Mouse (Mus musculus) lung, postnatal 36 days (tissue): ENCODE data around the gene Afap1l2.

Experiments
- DNase-seq: peaks from one replicate; pipeline ENCODE4 v3.0.0; 2022; ENCODE audit warnings: mixed read lengths

Gene Afap1l2

DNA sequence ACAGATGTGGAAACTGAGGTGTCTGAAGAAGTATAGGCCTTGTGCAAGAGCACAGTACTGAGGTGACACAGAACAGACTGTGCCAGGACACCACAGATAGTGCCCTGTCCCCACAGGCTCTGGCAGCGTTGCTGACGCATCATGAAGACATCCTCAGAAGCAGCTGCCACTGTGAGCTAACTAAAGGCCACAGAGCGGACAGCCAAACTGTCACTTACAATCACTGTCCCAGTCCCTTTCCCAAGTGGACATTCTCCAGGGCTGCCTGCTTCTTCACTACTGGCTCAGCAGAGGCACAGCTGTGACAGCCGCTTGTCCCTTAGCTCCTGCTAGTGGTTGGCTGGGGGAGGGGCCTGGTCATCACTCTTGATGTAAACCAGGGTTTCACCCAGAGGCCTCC is 33.9 kb downstream of the Afap1l2 start:
- no peak for DNase-seq

- DNase-seq = no peak
These were observed 35.3 kb downstream of the Afap1l2 start for GRCm38 (mm10) chr19:56972768-56973167.

DNA sequence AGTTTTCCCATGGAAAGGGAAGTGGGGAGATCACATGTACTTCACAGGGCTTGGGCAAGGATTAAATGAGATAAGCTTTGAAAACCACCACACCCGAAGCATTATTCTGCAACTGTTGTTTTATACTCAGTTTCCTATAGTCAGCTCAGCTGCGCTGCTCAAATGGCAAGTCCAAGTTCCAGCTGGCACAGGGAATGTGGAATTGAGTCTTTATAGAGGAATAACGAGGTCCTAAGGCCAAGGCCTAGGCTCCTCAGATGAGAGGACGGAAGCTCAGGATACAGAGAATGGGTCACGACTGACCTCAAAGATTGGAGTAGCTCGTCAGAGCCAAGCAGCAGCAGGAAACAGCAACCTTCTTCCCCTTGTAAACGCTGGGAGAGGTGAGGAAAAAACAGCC is 36.7 kb downstream of the Afap1l2 start:
- peak; percentile 33 for DNase-seq

GRCm38 (mm10) chr19:56963876-56964275 is 44.2 kb downstream of the Afap1l2 start:
- no peak for DNase-seq

GRCm38 (mm10) chr19:56959601-56960000 is 48.4 kb downstream of the Afap1l2 start:
- DNase-seq = no peak

DNA sequence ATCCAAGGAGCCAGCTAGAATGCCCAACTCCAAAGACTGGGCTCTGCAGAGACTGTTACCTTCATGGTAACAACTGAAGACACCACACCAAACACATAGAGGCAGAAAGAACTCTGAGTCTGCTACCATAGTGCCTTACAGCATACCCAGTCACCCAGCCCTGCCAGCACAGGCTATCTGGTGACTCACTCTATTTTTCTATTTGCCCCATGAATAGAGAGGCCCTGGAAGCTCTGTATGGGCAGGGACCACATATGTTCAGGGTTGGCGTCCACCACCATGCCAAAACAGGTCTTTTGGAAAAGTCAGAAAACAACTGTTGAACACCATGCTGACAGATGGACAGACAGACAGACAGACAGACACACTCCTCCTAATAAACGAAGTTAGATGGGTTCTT is 49.0 kb downstream of the Afap1l2 start:
- no peak for DNase-seq

DNA sequence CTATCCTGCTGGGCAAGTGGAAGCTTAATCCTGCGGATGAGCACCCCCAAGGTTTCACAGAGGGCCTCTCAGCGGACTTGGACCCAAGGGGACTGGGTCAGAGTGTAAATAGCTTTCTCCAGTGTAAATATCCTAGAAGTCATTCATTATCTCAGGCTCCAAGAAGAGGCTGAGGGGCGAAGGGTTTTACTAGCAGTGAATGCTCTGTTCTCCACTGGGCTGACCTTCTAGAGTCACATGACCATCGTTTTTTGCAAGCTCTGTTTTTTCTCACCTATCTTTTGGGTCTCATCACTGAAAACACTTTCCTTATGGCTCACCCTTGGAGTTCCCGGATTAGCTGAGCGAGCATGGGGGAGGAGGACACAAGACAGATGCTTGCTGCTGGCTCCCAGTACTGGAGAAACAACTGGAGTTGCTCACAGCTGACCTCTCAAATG is 49.4 kb downstream of the Afap1l2 start:
- DNase-seq = no peak

DNA sequence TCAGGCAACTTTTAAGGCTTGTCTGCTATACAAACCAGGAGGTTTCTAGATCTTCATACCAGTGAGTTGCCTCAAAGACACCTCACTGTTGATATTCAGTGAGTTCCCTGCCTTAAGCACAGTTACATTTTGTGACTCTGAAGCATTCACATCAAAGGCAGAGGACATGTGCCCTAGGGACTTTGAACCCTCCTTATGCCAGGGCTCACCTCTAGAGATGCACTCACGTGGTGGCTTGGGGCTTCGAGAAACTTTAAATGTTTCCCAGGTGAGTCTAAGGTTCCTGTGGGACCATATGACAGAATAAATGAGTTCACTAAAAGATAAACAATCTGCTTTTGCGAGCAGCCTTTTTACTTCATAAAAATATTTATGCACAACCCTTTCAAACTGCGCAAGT is 50.0 kb downstream of the Afap1l2 start:
- DNase-seq = no peak

DNA sequence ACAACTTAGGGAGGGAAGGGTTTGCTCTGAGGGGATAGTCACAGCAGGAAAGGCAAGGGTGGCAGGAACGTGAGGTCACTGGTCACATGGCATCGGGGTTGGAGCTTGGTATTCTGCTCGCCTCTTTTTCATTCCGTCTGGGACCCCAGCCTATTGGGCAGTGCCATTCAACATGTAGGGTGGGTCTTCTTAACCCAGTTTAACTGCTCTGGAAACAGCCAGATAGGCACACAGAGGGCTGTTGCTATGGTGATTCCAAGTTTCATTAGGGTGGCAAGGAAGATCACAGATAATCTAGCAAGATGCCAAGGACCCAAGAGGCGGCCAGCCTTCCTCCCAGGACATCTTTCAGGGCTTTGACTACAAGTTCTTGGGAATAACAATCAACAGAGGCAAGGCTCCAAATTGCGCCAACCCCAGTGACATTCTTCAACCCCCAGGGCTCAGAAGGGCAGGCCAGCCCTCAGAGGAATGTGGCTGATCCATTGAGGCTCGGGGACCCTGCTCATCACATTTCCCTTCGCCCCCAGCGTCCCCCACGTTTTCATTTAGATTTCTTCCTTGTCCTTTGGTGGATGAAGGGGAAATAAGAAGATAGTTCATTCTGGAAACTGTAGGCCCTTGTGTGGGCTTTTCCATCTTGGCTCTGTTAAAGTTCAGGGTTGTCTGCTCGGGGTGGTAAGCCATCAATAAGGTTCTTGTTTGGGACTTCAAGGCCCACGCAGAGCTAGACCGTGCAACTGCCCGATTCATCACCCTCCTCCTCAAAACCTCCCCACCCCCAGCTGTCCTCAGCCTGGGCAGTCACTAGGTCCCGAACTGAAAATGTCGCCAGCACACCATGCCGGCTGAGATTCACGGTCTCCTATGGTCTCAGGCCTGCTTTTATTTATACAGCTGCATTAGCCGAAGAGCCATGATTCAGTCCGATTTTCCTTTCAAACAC is 52.2 kb downstream of the Afap1l2 start:
- DNase-seq = no peak

- peak; percentile 27 for DNase-seq
These were observed 53.2 kb downstream of the Afap1l2 start for GRCm38 (mm10) chr19:56954857-56955256.

DNA sequence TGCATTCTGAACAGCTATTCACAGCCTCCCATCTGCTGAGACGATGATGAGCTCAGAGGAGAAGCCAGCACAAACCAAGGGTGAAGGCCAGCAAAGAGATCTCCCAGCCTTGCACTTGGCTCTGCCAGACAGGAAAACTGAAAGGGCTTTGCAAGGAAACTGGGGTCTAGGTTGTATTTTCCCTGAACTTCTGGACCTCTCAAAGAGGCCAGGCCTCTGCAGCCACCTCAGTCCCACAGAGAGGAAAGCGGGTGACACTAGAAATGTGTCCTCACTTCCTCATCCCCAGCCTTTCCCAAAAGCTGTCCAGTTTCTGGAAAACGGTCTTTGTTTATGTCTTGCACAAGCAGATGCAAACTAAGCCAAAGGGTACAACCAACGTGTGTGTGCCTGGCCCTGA is 54.2 kb downstream of the Afap1l2 start:
- peak; percentile 16 for DNase-seq

DNA sequence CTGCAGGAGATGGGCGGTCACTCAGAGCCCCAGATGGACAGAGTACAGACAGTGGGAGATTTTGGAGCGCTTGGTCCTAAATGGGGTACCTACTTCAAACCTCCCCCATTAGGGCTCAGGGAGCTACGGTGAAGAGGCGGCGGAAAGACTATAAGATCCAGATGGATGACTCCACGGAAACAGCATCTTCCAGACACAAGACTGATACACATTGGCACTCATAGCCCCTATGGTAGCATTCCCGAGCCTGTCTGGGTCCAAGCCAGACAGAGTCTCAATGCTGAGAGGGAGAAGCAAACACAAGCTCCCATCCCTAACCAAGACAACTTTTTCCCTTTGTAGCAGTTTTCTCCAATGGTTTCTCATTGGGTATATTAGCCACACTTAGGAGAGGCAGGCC is 57.2 kb downstream of the Afap1l2 start:
- DNase-seq = no peak

GRCm38 (mm10) chr19:56949868-56950267 is 58.2 kb downstream of the Afap1l2 start:
- DNase-seq = no peak

GRCm38 (mm10) chr19:56947971-56948610 is 59.9 kb downstream of the Afap1l2 start:
- DNase-seq = no peak

GRCm38 (mm10) chr19:56946727-56947126 is 61.3 kb downstream of the Afap1l2 start:
- no peak for DNase-seq

- DNase-seq = no peak
These were observed 61.8 kb downstream of the Afap1l2 start for GRCm38 (mm10) chr19:56946277-56946676.

- no peak for DNase-seq
These were observed 62.4 kb downstream of the Afap1l2 start for GRCm38 (mm10) chr19:56945621-56946020.

DNA sequence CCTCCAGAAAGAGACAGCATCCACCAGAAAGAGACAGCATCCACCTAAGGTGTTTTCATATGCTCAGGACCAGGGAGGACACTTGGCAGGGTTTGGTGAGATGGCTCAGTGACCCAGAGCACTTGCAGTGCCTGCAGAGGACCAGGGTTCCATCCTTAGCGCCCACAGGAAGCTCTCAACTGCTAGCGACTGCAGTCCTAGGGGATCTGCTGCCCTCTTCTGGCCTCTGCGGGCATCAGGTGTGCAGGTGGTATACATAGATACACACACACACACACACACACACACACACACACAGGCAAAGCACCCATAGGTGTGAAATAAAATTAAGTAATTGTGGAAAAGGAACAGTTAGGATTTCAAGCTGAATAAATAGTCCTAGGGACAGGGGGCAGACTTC is 63.2 kb downstream of the Afap1l2 start:
- DNase-seq = no peak

DNA sequence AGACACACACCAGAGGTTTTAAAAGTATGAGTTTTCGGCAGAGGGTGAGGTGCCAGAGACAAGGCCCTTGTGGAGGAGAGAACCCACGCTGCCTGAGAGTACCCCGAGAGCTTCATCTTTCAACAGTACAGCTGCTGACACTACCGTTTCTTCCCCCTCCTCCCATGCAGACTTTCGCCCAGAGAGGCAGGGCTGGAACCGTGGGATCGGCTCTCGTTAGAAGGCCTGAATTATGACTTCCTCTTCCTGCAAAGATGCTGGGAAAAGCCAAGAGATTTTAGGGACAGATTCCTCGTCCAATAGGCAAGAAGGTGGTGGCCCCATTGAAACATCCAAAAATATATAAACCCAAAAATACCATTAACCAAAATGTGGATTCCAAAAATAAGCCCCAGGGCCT is 63.8 kb downstream of the Afap1l2 start:
- DNase-seq = no peak

GRCm38 (mm10) chr19:56942216-56942615 is 65.8 kb downstream of the Afap1l2 start:
- no peak for DNase-seq

DNA sequence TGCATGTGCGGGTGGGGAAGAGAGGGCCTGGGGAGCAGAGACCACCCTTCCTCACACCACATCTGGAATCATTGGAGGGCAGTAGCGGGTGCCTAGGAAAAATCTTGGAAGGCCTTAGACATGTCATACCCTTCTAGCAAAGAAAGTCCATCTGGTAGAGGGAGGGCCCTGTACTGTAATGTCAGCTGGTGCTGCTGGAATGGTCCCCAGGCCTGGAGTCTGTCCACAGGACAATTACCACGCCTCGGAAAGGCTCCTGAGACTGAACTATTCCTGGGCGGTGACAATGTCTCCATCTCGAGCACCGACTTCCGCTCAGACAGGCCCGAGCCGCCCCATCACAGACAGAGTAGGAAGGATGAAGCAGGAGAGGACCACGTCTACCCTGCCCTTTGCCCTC is 67.5 kb downstream of the Afap1l2 start:
- DNase-seq = peak; percentile 49

DNA sequence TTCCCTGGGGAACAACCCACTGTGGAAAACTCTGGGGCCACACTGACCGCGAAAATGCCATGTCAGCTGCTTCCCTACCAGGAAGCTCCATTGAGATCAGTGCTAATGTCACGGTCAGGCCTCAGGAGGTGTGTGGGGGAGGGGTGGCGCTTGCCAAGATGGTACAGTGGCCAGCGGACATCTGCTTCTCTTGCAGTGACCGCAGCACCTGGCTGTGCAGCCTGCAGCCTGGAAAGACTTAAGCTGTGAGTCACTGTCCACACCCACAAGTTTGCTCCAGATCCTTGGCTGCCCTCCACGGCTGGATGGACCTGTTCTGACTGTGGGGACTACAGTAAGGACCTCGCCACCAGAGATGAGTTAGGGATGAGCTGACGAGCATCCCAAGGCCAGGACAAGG is 68.2 kb downstream of the Afap1l2 start:
- peak; percentile 30 for DNase-seq

DNA sequence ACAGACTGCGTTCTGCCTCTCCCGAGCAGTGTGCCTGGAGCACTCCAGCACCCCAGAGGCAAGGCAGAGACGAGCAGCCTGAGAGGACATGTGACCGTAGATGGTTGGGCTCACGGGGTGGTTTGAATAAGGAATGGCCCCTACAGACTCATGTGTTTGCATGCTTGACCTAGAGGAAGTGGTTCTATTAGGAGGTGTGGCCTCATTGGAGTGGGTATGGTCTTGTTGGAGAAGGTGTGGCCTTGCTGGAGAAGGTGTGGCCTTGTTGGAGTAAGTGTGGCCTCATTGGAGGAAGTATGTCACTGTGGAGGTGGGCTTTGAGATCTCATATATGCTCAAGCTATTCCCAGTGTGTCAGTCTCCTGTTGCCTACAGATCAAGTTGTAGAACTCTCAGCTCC is 70.1 kb downstream of the Afap1l2 start:
- no peak for DNase-seq

GRCm38 (mm10) chr19:56936253-56936652 is 71.8 kb downstream of the Afap1l2 start:
- no peak for DNase-seq
